Mouse (Mus musculus) c-Kit-positive CD71-positive TER-119-negative erythroid progenitor cells, embryonic 14.5 days (primary cell): Measurements from ENCODE around the gene Rab43.

Experiments used
- DNase-seq: peaks from one replicate; pipeline ENCODE4 v3.0.0-alpha.2; 2013; ENCODE audit warnings: low read depth

Rab43 gene

DNA sequence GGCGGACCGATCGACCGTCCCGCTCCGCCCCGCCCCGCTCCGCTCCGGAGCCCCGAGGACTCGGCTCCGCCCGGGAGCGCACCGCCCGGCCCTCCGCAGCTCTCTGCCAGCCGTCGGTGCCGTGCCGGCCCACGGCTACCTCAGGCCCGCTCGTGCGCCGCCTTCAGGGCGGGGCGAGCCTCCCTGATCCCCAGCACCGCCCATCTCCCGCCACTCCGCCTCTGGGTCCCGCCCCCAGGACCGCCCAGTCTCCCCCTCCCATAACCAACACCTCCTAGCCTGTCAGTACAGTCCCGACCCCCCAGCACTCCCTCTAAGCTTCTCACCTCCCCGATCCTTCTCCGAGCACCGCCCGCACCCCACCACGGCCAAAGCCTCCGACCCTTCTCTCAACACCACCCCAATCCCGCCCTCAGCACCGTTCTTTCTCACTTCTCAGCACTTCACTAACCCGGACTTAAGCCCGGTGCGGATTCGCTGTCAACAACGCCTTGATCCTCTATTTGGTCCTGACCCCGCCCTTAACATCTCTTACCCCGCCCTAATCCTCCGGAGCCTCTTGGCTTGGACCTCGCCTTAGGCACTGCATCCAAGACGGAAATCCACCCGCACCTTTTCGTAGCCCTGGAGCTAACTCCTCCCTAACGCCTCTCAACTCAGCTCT lies at the start of gene Rab43:
Gene Rab43, minus strand, starts transcription at position 490 of the 664 bp plus-strand sequence.
- DNase-seq, result peak; percentile 86

DNA sequence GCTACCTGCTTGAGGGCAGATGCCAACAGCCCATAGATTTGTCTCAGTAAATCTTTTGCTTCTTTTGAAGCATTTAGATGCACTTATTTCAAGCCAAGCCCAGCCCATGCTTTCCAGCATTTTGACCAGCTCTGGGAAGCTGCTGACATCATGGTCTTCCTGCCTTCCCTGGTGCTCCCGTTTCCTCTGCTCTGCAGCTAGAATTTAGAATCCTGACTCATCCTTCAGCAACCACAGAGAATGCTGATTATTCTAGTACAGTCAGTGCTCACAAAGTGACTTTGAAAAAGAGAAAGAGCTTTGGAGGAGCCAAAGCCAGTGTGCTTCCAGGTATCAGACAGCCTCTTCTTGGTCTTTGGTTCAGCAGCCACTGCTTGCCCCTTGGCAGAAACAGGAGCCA lies 45.1 kb upstream of the Rab43 start:
- DNase-seq, result no peak

DNA sequence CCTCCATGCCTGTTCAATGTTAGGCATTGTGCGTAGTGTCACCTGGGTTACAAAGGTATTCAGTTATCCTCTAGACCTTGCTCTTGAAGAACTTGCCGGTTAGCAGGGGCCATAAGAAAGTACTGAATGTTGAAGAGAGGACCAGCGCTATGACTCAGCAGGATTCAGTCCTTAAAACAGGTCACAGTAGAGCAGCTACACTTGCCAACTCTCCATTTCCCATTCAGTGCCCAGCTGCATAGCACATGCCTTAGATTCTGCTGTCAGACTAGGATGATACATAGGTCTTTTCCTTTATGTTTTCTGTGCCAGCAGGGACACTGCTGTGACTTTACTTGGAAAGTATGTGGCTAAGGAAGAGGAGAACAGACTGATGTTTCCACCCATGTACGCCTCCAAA lies 41.5 kb upstream of the Rab43 start:
- no peak for DNase-seq

DNA sequence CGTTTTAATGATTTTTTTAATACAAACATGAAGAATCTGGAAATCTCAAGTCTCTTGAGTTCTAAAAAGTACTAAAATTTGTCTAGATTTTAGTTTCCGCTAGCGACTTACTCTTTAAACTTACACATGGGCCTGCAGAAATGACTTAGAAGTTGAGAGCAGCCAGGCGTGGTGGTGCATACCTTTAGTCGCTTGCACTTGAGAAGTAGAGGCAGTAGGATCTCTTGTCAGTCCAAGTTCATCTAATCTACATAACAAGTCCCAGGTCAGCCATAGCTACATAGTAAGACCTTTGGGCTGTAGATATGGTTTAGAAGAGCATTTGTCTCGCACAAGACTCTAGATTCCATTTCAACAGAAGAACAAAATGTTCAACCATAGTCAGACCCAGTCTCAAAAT lies 39.9 kb upstream of the Rab43 start:
- no peak for DNase-seq

DNA sequence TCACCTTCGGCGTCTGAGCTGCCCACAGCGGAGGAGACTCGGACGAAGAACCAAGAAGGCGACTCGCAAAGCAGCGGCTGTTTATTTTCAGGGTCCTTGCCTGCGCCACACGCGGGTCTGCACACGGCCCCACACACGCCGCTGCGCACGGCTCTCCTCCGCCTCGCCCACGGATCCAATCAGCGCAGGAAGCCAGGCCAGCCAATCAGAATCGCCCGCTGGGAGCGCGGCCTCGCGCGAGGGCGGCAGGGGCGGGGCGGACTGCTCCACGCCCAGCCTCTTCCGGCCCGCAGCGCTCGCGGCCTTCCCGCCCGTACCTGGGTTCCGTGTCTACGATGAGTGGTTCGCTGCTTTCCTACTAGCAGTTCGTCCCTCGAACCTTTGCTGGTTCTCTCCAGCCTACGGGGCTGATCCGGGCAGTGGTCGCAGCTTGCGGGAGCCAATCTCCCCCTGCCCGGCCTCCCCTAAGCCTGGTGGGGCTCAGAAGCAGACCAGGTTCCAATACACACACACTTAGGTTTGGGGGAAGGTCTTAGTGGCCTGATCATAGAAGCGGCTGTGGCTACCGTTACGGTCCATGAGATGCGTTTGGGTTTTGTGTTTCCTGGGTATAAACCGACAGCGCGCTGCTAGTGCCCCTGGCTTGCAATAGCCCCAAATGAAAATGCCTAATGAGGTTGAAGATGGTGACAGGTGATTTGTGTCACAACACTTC lies 39.1 kb upstream of the Rab43 start, which contains the start of gene Cnbp:
Gene Cnbp, minus strand, starts transcription at position 207 of the 715 bp plus-strand sequence.
- DNase-seq, result peak; percentile 93

DNA sequence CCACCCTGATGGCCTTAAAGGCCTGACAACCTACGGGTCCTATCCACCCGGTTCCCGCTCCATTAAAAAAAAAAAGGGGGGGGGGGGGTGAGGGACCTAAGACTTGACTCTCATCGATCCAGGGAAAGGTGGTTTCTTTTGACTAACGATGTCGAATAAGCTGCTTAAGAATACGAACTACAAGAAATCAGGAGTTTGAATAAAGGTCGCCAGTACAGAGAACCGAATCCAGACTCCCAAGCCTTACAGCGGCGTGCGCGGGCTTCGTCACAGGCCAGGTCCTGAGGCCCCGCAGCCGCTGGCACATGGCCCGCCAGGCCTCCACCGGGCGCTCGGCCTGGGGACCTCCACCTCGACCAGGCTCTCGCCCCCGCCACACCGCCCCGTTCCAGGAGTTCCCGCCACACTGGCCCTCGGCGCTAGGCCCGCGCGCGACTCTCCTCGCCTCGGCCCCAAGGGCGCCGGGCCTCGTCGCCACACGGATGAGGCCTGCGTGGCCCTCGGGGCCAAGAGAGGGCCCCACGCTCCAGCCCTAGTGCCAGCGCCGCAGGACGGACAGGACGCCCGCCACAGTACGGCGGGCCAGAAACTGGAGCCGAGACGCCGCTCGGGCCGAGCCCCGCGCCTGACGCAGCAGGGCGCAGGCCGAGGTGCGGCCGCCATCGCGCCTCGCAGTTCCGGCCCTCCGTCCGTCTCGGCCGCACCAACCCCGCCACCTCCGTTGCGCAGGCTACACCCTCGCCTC lies 38.4 kb upstream of the Rab43 start:
- DNase-seq, result no peak

DNA sequence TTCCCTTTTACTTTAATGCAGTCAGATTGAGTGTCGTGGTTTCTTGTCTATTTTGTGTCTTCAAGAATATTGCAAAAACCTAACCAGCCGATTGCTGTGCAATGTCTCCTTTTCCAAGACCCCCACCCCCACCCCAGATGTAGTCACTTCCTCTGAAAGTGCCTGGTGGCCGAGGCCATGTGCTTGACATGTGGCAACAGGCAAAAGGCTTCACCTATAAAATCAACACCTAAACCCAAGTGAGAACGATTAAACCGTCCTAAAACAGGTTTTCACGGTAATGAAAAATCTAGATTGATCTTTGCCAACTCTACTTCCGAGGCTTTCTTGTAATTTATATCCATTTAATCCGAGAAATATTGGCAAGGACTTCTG lies 37.8 kb upstream of the Rab43 start:
- no peak for DNase-seq

DNA sequence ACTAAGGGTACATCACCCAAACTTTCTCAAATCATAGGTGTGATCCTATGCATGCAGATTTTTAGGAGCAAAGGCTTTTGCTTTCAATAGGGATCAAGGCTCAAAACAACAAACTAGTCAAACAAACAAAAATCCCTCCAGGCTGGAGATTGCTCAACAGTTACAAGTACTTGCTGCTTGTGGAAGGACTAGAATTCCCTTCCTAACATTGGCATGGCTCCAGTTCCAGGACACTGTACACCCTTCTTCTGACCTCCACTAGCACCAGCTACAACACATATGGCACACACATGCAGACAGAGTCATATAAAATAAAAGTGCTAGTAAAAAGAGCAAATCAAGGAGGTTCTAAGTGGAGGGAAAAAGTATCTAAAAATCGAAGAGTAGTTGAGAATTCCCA lies 34.8 kb upstream of the Rab43 start:
- DNase-seq, result no peak

DNA sequence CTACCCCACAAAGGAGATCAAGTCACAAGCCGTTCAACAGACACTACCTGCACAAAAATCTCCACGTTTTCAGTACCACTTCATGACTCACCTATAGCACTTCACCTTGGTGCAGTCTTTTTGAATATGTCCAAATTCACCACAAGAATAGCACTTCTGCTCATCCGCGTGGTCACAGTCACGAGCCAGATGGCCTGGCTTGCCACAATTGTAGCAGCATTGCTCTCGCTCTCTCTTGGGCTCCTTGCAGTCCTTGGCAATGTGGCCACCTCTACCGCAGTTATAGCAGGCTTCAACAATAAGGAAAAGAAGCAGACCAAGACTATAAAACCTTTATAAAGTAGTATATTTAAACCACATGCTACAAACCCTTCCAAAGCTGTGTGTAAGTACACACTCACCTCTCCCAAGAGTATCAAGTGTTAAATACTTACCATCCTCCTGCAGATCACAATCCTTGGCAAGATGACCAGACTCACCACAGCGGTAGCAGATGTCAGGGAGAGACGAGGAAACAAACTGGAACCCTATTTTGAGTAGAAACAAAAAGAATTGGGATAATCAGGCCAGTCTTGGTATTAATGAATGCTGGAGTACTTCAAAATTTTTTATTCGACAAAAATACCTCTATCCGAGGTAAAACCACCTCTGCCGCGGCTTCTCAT lies 33.2 kb upstream of the Rab43 start:
- no peak for DNase-seq

DNA sequence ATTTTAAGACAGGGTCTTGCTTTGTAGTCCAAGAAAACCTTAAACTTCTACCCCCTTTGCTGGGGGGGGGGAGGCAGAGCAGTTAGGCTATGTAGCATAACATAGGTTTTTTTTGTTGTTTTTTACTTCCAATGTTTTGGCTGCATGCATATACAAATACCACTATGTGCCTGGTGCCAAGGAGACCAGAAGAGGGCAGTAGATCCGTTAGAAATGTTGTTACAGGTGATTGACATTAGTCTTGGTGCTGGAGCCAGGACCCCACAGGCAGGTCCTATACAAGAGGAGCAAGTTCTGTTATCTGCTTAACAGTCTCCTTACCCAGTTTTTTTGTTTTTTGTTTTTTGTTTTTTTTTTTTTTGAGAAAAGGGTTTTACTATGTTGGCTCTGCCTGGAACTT lies 30.3 kb upstream of the Rab43 start:
- no peak for DNase-seq

DNA sequence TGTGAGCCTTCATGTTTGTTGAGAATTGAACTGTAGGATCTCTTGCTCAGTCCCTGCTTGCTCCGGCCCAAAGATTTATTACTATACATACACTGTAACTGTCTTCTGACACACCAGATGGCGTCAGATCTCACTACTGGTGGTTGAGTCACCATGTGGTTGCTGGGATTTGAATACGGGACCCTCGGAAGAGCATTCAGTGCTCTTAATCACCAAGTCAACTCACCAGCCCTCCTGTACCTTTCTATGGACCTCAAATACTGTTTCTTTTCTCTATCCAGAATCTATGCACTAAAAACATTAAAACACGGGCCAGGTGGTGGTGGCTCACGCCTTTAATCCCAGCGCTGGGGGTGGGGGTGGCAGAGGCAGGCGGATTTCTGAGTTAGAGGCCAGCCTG lies 29.7 kb upstream of the Rab43 start:
- no peak for DNase-seq

DNA sequence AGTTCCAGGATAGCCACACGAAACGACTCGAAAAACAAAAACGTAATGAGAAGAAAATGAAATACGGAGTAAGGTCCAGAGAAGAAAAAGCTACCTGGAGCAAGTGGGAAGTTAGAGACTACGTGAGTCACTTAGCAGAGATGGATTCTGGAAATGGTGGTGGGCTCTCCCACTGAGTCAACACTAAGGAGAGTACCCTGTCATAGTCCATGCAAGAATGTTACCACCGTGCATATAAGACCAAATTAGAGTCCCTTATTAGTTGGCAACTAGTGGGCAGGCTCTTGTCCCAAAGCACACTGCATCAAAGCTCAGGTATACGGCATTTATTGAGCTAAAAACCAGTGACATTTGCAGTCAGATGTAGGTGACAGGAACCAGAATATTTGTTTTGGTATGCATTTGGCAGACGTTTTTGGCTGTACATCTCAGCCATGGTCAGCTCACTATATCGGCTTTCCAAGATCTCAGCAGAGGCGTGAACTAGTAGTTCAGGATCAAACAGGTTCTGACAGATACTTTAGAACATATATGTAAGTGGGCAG lies 27.9 kb upstream of the Rab43 start:
- DNase-seq, result no peak

DNA sequence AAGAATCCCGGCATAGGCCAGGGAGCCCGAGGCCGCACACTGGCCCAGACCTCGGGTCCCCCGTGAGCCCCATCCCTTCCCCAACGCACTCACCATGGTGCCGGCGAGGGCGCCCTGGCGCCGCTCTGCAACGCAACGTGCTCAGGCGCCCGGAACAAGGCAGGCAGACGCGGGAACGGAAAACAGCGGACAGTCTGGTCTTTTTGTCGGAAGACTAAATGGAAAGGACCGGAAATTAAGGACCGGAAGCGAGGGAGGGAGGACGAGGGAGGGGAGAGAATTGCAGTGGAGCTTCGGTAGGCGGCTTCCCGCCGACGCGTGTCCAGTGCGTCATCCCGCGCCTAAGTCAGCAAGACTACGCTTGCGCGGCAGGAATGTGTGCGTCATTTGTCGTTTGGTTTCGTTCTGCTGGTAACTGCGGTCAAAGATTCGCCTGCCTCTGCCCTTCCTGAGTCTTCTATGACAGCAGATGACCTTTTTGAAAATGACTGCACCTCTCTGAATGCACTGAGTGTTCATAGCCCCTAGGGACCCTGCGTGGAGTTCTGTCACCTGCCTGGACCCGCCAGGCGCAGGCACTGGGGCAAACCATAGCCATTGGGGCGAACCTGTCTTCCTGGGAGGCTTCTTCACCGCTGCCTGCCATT lies 26.7 kb upstream of the Rab43 start, which contains the start of gene Isy1:
Gene Isy1, minus strand, starts transcription at position 248 of the 647 bp plus-strand sequence.
- peak; percentile 97 for DNase-seq

DNA sequence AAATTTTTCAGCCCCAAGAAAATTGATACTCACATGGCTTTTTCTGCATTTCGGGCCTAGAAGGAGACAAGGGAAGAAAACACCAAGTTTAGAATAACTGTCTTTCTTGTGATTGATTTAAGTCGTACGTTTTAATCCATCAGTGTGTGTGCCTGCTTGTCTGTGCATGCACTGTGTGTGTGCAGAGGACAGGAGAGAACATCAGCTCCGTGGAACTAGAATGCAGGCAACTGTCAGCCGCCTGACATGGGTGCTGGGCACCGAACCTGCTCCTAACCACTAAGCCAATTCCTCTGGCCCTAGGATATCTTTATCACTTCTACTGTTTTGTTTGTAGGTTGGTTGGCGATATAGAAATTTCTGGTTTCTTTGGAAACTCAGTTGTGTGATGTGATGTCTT lies 23.7 kb upstream of the Rab43 start, which contains the start of gene Gm45140:
Gene Gm45140, minus strand, starts transcription at position 101 of the 400 bp plus-strand sequence.
- DNase-seq, result no peak

DNA sequence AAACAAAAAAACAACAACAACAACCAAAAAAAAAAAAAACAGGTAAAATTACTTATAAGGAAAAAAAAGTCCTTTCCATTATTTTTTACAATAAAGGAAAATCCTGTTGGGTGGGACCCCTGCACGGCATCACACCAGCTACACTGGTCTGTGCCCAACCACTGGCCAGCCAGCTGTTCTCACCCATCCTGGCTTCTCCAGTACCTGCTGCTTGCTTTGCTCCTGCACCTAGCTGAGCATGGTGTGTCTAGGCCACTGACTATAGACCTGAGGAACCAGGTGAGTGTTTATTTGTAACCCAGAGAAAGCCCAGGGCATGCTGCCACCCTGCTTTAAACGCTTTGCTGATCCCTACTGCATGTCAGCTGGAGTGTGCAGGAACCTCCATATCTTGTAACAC lies 8.4 kb upstream of the Rab43 start:
- DNase-seq, result no peak

DNA sequence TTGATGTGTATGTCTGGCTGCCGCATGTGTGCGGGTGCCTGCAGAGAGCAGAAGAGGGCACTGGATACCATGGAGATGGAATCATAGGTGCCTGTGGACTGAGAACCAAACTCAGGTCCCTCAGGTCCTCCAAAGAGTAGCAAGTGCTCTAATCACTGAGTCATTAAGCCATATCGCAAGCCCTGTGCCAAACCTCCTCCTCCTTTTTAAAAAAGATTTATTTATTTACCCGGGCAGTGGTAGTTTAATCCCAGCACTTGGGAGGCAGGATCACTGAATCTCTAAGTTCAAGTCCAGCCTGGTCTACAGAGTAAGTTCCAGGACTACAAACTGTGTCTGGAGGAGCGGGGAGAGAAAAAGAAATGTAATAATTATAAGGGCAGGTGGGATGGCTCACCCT lies 2.5 kb upstream of the Rab43 start:
- DNase-seq, result no peak

DNA sequence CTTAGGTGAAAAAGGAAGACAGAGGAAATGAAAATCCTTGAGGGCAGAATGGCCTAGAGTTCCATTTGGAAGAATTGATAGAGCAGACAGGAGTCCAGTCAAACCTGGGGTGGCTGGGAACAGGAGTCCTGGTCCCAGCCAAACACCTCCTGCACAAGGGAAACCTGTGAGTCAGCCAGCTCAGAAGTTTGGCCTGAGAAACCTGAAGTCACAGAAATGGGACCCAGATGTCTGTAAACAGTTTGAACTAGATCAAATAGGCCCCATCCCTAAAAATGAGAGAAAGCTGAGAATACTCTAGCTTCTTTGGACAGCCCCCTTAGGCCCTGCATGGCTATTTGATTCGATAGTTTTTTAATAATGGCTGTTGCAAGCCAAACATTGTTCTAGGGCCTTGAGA lies 692 bp upstream of the Rab43 start:
- no peak for DNase-seq

DNA sequence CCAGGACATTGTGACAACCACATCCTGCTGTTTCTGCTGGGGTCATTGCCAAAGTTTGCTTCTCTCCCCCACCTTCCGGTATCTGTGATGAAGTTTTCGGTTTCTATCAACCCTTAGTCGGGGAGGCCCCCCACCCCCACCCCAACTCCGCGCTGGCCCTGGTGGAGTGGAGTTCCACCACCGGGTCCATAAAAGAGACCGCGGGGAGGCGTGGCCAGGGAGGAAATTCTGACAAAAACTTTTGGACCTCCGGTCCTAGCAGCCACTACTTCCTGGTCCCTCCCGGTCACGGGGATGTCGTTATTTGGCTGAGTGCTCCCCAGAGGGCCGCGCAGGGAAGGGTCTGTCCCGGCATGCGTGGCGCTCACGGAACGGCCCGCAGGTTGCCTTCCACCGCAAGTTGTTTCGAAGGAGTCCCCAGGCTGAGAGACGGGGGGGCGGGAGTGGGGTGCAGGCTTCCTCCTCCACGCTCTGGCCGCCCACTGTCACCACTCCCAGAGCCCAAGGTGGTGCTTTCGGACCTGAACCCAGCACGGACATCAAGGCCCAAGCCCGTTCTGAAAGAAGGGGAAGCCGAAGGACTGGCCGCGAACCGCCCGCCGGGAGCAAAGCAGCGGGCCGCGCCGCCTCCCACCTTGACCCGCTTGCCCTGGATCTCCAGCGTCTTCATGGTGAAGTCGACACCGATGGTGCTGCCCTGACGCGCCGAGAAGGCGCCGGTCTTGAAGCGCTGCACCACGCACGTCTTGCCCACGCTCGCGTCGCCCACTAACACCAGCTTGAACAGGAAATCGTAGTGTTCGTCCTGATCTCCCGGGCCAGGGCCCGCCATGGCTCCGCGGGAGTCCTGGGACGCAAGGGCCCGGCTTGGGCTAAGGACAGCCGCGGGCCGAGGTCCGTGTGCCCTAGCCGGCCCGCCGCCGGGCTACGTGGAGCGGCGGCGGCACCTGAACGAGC lies 973 bp downstream of the Rab43 start:
- no peak for DNase-seq

DNA sequence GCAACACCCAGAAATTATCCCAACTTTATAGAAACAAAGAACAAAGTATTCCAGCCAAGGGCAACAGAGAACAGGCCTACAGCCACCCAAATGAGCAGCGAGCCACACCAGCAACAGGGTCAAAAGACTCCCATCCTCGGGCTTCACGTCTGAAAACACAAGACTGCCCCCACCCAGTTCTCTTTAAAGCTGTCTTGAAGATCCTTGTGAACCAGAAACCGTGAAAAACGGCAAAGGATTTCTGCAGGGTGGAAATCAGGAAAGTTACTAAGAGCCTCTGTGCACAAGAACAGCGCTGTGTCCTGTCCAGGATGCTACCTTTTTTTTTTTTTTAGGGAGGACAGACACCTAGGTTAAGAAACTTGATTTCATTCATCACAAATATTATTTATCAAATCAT lies 1.7 kb downstream of the Rab43 start:
- no peak for DNase-seq

DNA sequence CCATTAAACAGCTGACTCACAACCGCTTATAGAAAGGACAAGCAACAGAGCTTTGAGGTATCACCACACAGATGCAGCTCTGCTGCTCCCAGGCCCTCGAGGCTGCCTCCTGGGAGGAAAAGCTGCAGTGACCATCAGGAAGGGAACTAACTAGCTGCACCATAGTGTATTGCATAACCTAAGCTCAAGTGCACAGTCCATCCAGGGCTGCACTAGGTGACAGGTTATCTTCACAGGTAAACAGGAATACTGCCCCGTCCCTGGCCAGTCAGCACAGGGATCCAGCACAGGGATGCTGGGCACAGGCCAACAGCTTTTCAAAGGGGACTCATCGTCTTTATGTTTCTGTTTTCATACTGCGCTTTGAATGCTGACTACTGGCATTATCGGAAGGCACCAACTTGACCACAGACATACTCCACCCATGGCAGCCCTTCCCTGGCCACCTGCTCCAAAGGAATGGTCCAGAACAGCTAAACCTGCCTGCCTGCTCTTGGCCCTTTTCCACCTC lies 2.3 kb downstream of the Rab43 start:
- DNase-seq, result no peak
